Mouse (Mus musculus) right cerebral cortex, postnatal 36 days (tissue): ENCODE results near the gene Pgbd5.

ENCODE experiments used
- DNase-seq, 2 experiments: peaks; one replicate each; pipeline ENCODE4 v3.0.0; 2022; ENCODE audit warnings: low spot score in 2 of 2, mixed read lengths in 1 of 2

The Pgbd5 gene

DNA sequence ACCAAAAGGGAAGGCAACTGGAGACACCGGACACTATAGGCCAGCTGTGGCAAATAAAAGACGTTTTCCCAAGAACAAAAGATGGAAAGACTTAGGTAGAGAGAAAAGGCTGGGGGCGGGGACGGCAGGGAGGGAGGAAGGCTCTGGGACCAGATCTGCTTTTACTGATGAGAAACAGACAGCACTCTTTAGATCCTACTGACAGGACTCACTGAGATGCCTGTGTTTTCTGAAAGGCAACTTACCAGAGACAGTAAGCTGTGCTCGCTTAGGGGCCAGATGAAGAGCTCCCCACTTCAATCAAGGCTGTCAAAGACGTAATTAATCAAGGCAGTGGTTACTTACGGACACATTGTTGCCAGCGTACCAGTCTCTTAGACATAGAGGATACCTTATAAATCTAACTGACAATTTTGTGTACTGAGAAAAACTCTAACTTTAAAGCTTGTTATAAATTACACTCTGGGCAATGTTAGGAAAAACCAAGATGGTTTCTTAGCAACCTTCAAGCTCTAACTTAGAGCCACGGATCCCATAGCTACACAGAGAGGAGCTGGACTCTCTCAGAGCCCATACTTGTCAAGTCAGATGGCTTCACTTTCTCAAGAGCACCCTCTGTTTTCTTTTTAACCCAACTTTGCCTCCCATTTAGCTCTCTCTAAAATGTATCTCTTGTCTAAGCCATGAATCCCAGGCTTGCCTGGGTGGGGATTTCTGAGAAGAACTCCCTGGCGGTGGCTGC is 47.0 kb downstream of the Pgbd5 start:
- DNase-seq, result no peak

- DNase-seq, result peak in 1 of 2 experiments; percentile 60
These were observed 48.3 kb downstream of the Pgbd5 start for GRCm38 (mm10) chr8:124391191-124391590.

DNA sequence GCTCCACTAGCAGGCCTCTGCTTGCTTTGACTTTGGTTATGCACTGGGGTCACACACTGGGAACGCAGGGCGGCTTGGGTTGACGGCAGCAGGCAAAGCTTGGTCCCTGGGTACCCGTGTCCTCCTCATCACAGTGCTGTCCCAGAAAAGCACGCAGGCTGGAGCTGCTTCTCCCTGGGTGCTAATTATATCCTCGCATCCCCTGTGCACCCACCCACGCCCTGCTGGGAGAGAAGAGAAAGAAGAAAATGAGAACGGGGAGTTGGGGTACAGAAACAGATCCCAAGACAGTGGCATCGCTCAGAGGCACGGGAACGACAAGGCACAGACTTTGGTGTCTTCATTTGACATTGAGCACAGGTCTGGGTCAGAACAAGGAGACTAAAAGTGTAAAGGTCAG is 50.0 kb downstream of the Pgbd5 start:
- peak; percentile 78 to 91 for DNase-seq

DNA sequence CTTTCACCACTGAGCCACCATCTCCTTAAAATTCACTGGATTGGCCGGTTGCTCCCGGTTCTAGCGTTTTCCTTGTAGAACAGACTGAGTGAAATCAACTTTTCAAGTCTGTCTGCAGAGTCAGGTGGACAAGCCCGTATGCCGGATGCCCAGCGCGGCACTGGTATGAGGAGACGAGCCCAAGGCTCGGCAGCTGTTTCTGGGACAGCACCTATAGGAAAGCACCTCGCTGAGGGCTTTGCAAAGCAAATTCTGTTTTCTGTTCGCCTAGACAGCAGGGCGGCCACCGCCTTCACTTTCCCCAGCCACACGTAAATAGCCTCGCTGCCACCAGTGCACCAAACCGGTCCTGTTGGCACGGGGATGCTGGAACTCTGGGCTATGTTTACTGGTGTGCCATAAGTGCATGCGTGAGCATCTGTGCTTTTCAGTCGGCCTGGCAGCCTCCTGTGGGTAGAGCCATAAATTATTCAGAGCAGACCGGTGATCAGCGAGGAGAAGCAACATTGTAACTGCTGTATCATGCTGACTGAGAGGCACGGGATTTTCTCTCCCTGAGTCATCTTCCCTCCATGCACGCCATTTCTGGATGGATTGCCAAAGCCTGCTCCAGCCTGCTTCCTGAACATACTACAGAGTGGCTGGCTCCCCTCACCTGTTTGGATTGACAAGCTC is 53.1 kb downstream of the Pgbd5 start:
- DNase-seq, result peak; percentile 77 to 83

DNA sequence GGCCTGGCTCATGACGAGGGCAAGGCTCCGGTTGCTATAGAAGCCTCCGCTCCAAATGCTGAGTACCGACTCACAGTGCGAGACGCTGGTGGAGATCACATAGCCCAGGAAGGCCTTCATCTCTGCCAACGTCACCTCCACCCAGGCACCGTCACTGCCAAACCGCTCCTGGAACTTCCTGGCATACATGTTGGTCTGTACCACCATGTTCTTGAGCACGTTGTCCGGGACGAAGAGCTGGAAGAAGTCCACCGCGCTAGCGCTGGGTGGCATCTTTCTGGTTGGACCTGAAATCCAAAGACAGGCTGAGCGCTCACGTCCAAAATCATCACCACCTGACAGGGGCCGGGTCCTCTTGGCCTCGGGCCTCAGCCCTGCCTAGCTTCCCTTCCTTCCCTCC is 55.1 kb downstream of the Pgbd5 start:
- DNase-seq, result no peak

DNA sequence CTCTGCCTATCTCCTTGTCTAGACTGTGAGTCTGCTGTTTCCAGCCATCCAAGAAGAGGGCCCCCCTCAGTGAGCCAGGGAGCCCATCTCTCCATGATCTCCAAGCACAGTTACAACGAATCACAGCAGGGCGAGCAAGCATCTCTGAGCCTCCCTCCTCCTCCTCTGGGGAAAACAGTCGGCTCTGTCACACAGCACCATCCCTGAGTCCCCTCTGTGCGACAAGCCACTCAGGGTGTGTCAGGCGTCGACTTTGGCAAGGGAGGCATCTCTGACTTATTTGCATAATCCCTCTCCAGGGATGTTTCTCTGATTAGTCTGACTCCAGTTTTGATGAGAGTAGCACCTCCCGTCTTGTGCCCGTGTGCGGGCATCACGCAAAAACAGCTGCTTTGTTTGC is 57.2 kb downstream of the Pgbd5 start:
- DNase-seq, result no peak

DNA sequence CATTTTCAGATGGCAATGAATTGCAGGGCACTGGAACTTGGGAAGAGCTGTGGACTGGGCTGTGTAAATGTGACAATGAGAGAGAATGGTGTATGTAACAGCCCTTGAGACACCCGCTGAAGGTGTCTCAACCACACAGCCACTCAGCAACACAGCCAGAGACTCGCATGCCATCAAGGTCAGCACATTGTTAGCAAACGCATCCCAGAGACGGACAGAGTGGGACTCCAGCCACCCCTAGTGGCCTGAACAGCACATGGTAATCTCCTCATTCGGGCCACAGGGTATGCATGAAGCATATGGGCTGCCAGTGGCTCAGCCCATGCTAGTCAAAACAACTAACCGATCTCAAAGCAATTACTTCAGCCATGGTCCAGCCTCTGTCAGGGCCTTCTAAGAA is 60.2 kb downstream of the Pgbd5 start:
- no peak for DNase-seq

- DNase-seq, result no peak
These were observed 63.1 kb downstream of the Pgbd5 start for GRCm38 (mm10) chr8:124376406-124376805.

- no peak for DNase-seq
These were observed 63.7 kb downstream of the Pgbd5 start for GRCm38 (mm10) chr8:124375727-124376126.

DNA sequence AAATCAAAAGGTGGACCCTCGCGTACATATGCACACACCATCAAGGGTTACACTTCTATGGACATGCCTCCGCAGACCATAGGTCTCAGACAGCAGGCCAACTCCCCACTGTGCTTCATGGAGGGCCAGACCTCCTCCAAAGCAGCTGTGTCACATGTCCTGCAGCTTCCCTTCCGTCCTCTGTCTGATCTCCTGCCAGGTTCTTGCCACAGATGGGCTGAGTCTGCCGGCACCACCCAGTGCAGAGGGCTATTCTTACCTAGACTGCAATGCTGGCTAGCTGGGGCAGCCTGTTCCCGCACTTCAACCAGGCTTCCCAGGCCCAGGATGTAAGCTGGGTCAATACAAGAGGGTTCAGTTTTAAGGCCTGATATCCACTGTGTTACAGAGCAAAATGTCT is 64.3 kb downstream of the Pgbd5 start:
- DNase-seq, result no peak

- no peak for DNase-seq
These were observed 65.7 kb downstream of the Pgbd5 start for GRCm38 (mm10) chr8:124373753-124374152.

GRCm38 (mm10) chr8:124371410-124372123 is 67.9 kb downstream of the Pgbd5 start:
- DNase-seq, result no peak

- DNase-seq, result no peak
These were observed 68.9 kb downstream of the Pgbd5 start for GRCm38 (mm10) chr8:124370422-124371183.

GRCm38 (mm10) chr8:124368213-124368612 is 71.2 kb downstream of the Pgbd5 start:
- DNase-seq, result peak in 1 of 2 experiments; percentile 62

DNA sequence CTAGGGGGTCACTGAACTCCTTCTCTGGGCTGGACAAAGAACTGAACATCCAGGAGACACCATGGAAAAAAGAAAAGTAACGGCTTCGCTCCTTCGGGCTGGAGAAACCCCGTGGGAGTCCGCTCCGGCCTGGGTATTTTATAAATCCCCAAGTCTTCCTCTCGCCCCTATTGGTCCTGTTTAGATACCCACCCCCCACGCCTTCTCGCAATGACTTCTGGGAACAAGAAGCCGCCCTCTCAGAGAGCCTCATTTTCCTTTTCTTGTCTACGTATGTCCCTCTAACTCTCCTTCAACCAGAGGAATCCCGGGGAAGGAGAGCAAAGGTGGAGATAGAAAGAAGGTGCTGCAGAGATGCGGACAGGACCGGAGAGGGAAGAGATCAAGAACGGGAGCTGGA is 76.1 kb downstream of the Pgbd5 start:
- no peak for DNase-seq

- no peak for DNase-seq
These were observed 76.9 kb downstream of the Pgbd5 start for GRCm38 (mm10) chr8:124362589-124362988.

- DNase-seq, result no peak
These were observed 77.6 kb downstream of the Pgbd5 start for GRCm38 (mm10) chr8:124361773-124362427.

GRCm38 (mm10) chr8:124360911-124361310 is 78.5 kb downstream of the Pgbd5 start:
- no peak for DNase-seq

- DNase-seq, result no peak
These were observed 87.8 kb downstream of the Pgbd5 start for GRCm38 (mm10) chr8:124351636-124352035.

DNA sequence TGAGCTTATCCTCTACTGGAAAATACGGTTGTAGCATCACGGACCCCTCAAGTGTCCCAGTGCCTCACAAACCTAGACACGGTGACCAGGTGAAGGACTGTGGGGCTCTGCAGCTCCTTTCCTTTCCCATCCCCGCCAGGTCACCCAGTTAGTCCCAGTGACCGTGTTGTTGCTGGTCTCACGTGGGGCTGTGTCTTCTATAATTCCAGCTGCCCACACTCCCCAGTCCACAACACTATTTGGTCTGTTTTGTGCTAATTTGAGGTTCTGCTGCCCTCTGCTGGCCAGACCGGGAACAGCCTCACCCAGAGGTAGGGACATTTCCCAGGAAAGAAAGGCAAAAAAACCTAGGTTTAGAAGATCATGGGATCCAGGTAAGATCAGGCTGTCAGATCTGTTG is 89.8 kb downstream of the Pgbd5 start:
- peak; percentile 53 to 75 for DNase-seq

- no peak for DNase-seq
These were observed 91.4 kb downstream of the Pgbd5 start for GRCm38 (mm10) chr8:124348087-124348486.
